Mouse (Mus musculus) adrenal gland, adult 2 months (tissue): Measurements from ENCODE around the gene Ado. TPM values are rescaled to one million over a fixed set of nuclear protein-coding genes. Genes with fewer than 3 reads are reported as not detected.

Source experiments
- DNase-seq: peaks from one replicate; pipeline ENCODE4 v3.0.0; 2021
- long read RNA-seq: library from polyadenylated mRNA; stranded (forward); transcript quantifications from one replicate; pipeline ENCODE4 v2.0.0, GENCODE M21; 2021
- polyA plus RNA-seq: library from polyadenylated mRNA; depleted of rRNA; stranded (reverse); fragments of >200 nt; gene quantifications from 2 replicates; pipeline ENCODE4 v1.2.3, GENCODE M21; 2012; rRNA removed
- total RNA-seq, 2 experiments: library from RNA; stranded (reverse); gene quantifications; 2 replicates each; pipeline ENCODE4 v1.2.3; 2021

Gene Ado
- total RNA-seq, result 10 to 100 TPM; 24.1 to 28.0 TPM
- 32.1 and 34.0 TPM in 2 replicates for polyA plus RNA-seq
- long read RNA-seq, full-length matches to known transcripts, result 16 of 16 reads
- long read RNA-seq, partial matches to known transcripts, result 0 of 16 reads
- long read RNA-seq, other reads (novel, unspliced or antisense), result 0 of 16 reads

DNA sequence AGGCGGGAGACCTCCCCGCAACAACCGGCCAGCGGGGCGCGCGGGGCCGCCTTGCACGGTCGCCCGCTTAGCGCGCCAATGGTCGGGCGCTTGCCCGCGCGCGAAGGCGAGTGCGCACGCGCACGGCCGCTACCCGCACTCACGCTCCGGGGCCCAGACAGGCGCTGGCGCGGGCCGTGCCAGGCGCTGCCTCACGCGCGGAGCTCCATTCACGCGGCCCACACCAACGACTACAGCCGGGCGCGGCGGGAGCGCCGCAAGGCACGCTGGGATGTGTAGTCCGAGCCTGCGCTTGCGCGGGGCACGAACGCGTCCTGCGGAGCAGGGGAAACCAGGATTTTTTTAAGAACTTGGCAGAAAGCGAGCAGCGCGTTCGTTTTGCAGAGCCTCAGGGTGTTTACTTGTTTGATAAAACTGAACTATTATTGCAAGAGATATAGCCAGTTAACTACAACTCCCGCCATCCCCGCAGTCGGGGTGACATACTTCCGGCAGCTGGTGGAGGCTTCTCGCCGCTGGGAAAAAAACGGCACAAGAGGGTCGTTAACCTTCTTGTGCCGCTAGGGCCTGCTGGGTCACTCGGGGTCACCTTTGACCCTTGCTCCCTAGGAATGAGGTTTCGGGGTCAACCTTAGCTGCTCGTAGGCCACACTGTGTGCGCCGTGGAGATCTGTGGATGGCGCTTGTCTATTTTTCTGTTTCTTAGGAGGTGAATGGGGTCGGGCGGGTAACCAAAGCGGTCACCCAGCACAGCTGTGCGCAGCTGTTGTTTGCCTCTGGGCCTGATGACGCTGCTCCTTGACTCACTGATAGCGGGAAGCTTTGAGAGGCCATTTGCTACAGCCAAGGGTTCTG is at the start of gene Ado:
Gene Ado, minus strand, starts transcription at position 79 of the 855 bp plus-strand sequence.
- peak; percentile 94 for DNase-seq

- DNase-seq, result no peak
Observed at GRCm38 (mm10) chr10:67595278-67595677, 46.5 kb upstream of the Ado start.

DNA sequence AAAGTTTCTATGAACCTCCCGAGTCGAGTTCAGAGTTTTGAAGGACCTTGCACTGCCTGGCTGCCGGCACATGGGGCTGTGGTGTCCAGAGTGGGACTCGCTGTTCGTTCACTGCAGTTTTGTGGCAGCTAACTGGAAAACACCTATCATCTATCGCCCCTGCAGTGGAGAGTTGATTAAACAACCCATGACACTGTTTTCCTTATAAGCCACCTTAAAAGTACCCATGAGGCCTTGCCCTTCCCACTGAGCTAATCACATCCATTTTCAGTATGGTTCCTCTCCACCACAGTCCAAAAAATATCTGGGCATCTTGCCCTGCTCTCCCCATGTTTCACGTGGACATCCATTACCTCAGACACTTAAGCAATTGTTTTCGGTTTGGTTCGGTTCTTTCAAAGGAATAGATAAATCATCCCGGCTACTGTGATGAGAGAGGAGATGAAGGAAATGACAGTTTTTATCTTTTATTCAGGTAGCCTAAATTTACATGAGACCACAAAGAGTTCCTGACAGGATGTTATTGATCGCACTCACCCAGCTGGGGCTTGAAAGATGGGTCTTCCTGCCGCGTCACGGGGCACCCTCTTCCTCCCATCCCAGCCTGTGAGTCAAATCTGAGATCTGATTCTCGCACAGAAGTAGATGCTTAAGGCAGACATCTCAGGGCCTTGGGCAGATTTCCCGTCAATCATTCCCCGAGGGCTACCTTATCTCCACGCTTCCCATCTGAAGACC is 37.3 kb upstream of the Ado start:
- DNase-seq, result no peak

GRCm38 (mm10) chr10:67581698-67582285 is 33.0 kb upstream of the Ado start:
- DNase-seq, result no peak

GRCm38 (mm10) chr10:67579830-67580229 is 31.1 kb upstream of the Ado start:
- no peak for DNase-seq

- DNase-seq, result no peak
Observed at GRCm38 (mm10) chr10:67573310-67573709, 24.6 kb upstream of the Ado start.

GRCm38 (mm10) chr10:67571443-67571842 is 22.7 kb upstream of the Ado start:
- no peak for DNase-seq

- DNase-seq, result no peak
Observed at GRCm38 (mm10) chr10:67569539-67569938, 20.8 kb upstream of the Ado start.

GRCm38 (mm10) chr10:67566104-67566503 is 17.3 kb upstream of the Ado start:
- no peak for DNase-seq

DNA sequence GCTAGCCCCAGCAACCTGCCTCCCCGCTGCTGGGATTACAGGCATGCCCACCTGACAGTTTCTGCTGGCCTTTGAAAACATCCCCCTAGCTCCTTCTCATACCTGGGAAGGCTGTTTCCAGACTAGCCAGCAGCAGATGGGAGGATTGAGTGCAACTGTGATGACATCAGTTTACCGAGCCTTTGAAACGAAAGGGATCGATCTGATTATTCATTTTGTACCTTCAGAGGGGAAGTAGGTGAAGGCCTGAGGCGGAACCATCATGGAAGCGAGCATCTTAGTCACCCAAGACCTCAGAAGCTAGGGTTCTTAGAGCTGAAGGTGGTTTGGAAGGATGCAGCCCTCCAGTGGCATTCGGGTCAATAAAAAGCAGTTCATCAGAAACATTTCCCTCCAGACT is 15.8 kb upstream of the Ado start:
- DNase-seq, result no peak

DNA sequence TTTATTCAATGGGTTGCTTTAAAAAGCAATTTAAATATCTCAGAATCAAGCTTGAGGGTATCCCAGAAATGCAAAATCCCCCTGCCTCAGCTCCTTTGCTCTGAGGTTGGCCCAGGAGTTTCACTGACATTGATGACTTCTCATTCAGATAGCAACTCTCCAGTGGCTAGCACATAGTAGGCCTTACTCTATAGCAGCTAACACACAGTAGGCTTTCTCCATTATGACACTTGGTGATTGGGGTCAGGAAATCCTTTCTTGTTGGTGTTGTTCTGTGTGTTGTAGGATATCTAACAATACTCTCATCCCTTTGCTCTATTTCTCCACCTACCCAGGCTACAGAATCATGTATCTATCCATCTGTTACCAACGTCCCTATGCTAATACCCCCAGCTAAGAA is 12.4 kb upstream of the Ado start:
- no peak for DNase-seq

DNA sequence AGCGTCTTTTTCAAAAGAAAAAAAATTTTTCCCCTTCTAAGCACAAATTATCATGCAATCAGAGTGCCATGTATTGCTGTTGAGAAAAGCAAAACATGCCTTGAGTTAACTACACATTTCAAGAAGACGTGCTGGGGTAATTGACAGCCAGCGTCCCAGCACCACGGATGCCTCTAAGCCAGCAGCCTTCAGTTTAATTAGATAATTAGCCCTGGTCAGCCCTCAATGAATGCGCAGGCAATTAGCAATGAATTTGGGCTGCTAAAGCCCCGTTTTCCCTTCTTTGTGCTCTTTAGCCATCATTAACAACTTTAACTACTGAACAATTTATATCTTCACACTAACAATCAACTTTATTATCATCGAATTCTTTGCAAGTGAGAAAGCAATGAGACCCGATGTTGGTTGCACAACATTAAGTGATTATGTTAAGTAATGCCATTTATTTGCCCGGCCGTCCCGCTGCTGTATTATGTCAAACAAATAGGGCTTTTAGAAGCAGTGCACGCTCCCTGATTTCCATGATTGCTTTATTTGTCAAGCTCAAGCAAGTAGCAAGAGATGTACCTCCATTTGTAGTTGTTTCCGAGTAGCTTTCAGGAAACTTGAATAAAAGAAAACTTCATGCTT is 11.1 kb upstream of the Ado start:
- no peak for DNase-seq

GRCm38 (mm10) chr10:67558053-67558452 is 9.3 kb upstream of the Ado start:
- DNase-seq, result no peak

- no peak for DNase-seq
Observed at GRCm38 (mm10) chr10:67548261-67548854, 397 bp downstream of the Ado start.

DNA sequence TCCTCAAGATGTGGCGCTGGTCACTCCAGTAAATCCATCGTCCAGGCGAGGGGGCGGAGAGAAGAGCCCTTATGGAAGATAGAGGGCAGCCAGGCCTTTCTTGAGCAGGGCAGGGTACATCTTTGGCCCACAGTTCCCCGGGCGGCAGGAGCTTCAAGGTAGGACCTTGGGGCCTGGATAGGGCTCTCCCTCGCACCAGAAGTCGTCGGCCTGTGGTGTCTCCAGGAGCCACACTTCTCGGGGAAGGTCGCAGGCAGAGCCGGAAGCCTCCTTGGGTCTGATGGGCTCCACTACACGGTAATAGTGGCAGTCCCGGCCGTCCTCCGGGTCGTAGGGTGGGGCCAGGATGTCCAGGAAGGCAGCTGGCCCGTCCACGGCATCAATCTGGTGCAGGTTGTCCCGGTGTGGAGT is 900 bp downstream of the Ado start:
- no peak for DNase-seq

DNA sequence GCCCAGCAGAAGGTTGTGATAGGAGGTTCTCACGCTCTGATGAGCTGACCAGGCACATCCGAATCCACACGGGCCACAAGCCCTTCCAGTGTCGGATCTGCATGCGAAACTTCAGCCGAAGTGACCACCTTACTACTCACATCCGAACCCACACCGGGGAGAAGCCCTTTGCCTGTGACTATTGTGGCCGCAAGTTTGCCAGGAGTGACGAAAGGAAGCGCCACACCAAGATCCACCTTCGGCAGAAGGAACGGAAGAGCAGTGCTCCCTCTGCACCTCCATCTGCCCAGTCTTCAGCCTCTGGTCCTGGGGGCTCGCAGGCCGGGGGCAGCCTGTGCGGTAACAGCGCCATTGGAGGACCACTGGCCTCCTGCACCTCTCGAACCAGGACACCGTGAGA is 8.2 kb downstream of the Ado start:
- no peak for DNase-seq

DNA sequence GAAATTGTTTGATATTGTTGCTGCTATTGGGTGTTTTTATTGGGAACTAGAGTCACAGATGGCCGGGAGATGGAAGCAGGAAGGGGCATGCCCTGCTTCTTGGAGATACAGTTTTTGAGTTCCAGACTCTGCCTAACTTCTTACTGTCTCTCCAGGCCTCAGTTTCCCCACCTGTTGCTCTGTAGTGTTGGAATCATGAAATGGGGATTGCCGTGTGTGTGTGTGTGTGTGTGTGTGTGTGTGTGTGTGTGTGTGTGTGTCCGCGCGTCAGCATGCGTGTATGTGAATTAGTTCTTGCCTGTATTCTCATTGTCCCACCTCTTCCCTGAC is 9.4 kb downstream of the Ado start:
- DNase-seq, result no peak

DNA sequence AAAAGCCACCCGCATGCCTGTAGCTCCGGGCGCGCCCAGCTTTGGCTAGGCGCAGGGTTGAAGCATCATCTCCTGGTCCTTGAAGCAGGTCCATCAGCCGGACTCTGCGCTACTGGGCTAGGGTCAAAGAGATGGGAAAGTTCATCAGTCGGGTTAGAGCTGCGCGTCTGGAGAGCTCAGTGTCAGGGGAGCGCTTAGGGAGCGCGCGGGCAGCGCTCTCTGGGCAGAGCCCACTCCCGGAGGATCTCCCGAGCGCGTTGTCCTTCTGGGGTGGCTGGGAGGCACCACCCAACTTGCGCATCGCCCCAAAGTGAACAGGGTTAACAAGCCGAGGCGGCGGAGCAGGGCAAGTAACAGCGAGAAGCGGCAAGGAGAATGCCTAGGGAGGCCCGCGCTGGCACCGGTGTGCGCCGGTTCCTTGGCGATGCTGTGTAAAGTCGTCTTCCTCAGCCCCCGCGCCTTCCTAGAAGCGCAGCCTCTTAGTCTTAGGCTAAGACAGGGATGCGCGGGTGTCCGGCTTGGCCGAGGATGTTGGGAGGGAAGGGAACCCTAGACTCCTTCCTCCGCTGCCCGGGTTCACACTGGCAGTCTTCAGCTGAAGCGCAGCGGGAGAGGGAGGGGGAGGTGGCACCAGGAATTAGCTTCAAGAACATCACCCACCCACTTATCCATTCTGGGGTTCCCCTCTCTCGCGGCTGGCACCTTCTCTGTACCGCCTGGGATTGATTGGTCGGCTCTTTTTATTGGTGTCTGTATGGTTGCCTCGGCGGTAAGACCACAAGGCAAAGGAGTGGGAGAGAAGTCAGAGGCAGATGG is 10.0 kb downstream of the Ado start:
- DNase-seq, result peak; percentile 28

GRCm38 (mm10) chr10:67538106-67538505 is 10.6 kb downstream of the Ado start:
- DNase-seq, result peak; percentile 29

GRCm38 (mm10) chr10:67537151-67537994 is 11.4 kb downstream of the Ado start:
- DNase-seq, result peak; percentile 94
